Mouse (Mus musculus) regulatory T cell (primary cell): ENCODE data around the gene Vps37d.

Experiments used
- in situ Hi-C: fragments of 300-600 bp; cut with MboI, MseI; formaldehyde crosslinking; loops from one replicate; pipeline ENCODE4 v1.15.1; 2025; ENCODE audit warnings: high pct_unique_total_duplicates

The Vps37d gene

GRCm38 (mm10) chr5:135032581-135032980, 45.5 kb downstream of the Vps37d start:
- in situ Hi-C loops = no loop called here

GRCm38 (mm10) chr5:135029007-135029854, 48.8 kb downstream of the Vps37d start:
- in situ Hi-C loops = loop anchor here (10.0 kb wide), 1 partner anchor 966 kb away; the partner anchor contains the start of gene Dtx2

GRCm38 (mm10) chr5:135025899-135026298, 52.2 kb downstream of the Vps37d start:
- in situ Hi-C loops = loop anchor here (10.0 kb wide), 1 partner anchor 969 kb away; the partner anchor contains the start of gene Dtx2

- in situ Hi-C loops = loop anchor here (10.0 kb wide), 1 partner anchor 970 kb away; the partner anchor contains the start of gene Dtx2
These were observed 53.3 kb downstream of the Vps37d start for GRCm38 (mm10) chr5:135024665-135025224.

- in situ Hi-C loops = loop anchor here (10.0 kb wide), 1 partner anchor 971 kb away; the partner anchor contains the start of gene Dtx2
These were observed 54.5 kb downstream of the Vps37d start, which contains the start of gene Stx1a for GRCm38 (mm10) chr5:135023344-135024173. TSS of gene Stx1a (plus strand) at chr5:135023482.
